Mouse (Mus musculus): Measurements from ENCODE around the gene Wnt10b. TPM values are rescaled to one million over a fixed set of nuclear protein-coding genes. Genes with fewer than 3 reads are reported as not detected.
"Not testable (repeated sequence)": the region's sequence is repeated elsewhere in the genome, so short reads cannot be mapped to it uniquely, and the experiment has no call there.

Gene Wnt10b
- under 1 TPM in 1 of 3 experiments, not detected in 2; 0.15 TPM for polyA plus RNA-seq (2017; shearing (Covaris generic))

GRCm38 (mm10) chr15:98777762-98778161 lies at the start of gene Wnt10b:
Wnt10b (minus strand) TSS chr15:98778150.
- peak; percentile 36 for ATAC-seq

DNA sequence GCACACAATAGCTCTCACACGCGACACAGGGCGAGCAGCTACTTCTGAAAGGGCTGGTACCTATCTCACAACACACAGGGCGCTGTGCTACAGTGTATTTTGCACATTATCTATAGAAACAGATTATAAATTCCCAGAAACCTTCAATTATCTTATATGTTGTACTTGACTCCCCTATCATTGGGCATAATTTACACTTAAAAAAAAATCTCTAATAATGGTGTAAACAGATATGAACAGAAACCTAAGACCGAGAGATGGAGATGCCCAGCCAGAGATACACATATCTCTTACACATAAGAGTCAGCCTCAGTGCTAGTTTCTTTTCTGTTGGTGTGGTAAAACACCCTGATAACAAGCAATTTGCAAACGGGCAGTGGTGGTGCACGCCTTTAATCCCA lies 49.7 kb upstream of the Wnt10b start:
- no peak for ATAC-seq

GRCm38 (mm10) chr15:98823434-98823833 lies 45.5 kb upstream of the Wnt10b start:
- ATAC-seq, result no peak

DNA sequence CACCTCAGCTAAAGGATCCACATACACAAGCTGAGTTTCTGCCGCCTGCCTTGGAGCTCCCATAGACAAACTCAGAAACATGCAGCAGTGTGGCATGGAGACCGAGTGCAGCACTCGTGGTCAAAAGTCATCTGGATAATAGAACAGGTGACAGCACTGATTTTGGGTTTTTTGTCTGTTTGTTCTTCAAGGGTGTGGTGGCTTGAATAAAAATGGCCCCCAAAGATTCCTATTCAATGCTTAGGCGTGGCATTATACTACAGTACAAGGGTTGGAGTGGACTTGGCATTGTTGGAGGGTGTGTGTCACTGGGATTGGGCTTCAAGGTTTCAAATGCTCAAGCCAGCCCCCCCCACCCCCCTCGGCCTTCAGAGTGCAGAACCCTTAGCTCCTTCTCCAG lies 44.2 kb upstream of the Wnt10b start:
- no peak for ATAC-seq

GRCm38 (mm10) chr15:98821403-98821802 lies 43.5 kb upstream of the Wnt10b start:
- ATAC-seq, result no peak

DNA sequence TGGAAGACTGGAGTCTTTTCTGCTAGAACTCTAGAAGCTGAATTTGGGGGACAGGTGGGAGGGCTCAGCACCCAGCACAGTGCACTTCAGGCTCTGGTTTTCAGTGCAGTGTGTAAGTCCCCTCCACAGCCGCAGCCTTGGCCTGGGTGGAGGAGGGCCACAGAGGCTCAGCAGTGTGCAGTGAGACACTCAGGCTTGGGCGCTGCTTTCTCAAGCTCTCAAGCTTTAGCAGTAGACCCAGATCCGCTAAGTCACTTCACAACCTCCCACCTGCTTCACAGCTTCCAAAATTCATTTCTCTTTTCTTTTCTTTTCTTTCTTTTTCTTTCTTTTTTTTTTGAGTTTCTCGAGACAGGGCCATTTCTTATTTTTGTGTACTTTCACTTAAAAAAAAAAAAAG lies 43.0 kb upstream of the Wnt10b start:
- no peak for ATAC-seq

GRCm38 (mm10) chr15:98818171-98818570 lies 40.2 kb upstream of the Wnt10b start:
- ATAC-seq, result no peak

- ATAC-seq, result no peak
Observed at GRCm38 (mm10) chr15:98812741-98813424, 34.9 kb upstream of the Wnt10b start.

DNA sequence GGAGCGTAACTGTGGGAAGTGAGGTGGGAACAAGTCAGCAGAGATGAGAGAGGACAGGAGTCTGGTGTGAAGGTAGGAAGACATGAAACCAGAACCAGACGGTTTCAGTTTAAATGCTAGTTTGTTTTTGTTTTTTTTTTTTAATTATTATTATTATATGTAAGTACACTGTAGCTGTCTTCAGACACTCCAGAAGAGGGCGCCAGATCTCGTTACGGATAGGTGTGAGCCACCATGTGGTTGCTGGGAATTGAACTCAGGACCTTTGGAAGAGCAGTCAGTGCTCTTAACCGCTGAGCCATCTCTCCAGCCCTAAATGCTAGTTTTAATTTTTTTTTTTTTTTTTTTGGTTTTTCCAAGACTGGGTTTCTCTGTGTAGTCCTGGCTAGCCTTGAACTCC lies 32.3 kb upstream of the Wnt10b start:
- not testable (repeated sequence) for ATAC-seq

GRCm38 (mm10) chr15:98809390-98809789 lies 31.4 kb upstream of the Wnt10b start, which contains the start of gene Ddn:
Ddn (minus strand) TSS chr15:98809490.
- no peak for ATAC-seq

DNA sequence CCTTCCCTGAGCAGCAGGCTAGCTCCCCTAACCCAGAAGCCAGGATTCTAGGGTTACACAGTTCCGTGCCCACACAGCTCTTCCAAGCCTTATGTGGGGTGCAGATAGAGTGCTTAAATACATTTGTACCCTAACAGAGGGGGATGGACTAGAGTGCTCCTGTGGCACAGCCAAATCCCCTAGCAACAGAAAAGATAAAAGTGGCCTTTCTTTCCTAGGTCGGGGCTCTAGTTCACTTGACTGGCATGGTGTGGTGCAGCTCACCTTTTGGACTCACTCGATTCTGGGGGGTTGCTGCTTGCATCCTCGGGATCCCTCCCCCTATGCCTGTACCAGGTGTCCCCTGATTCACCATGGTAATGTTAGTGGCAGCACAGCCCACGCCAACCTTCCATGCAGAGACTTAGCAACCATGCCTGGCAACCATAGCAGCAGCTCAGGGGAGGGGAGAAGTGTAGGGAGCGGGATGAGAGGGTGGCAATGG lies 30.7 kb upstream of the Wnt10b start:
- ATAC-seq, result no peak

- ATAC-seq, result peak; percentile 27
Observed at GRCm38 (mm10) chr15:98807895-98808650, 30.1 kb upstream of the Wnt10b start.

DNA sequence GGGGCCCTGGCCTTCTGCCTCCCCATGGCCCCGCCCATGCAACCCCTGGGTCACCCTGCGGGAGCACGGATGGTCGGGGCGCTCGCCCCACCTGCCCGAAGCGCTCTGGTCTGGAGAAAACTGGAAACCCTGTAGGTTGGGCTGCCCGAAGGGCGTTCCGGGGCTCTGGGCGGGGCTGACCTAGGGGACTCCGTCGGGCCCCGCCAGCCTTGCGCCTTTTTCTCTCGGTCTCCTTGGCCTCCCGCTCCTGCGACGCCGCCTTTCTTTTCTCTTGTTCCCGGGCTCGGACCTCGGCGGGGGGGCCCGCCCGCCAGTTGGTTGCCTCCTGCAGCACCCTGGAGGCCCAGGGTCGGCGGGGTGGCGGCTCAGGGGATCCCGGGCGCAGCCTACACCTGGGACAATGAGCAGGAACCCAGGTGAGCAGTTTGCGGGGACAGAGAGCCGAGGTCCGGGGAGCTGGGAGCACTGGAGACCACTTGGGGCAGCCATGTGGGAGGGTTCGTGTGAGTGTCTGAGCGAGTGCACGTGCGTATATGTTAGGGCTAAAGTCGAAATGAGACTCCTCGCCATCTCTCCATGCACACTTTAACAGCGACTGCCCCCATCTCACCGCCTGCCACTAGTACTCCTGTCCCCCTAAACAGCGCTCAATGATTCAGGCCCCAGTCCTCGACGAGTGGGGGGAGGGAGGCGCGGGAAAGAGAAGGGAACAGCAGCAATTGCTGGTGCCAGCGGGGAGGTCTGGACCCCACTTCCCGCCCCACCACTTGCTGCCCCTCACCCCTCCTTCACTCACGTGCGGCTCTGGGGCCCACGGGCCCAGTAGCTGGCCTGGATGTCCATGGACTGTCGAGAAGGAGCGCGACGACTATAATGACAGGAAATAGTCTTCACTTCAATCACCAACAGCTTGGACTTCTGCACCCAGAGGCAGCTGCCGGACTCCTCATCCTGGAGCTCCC lies 29.1 kb upstream of the Wnt10b start:
- no peak for ATAC-seq

DNA sequence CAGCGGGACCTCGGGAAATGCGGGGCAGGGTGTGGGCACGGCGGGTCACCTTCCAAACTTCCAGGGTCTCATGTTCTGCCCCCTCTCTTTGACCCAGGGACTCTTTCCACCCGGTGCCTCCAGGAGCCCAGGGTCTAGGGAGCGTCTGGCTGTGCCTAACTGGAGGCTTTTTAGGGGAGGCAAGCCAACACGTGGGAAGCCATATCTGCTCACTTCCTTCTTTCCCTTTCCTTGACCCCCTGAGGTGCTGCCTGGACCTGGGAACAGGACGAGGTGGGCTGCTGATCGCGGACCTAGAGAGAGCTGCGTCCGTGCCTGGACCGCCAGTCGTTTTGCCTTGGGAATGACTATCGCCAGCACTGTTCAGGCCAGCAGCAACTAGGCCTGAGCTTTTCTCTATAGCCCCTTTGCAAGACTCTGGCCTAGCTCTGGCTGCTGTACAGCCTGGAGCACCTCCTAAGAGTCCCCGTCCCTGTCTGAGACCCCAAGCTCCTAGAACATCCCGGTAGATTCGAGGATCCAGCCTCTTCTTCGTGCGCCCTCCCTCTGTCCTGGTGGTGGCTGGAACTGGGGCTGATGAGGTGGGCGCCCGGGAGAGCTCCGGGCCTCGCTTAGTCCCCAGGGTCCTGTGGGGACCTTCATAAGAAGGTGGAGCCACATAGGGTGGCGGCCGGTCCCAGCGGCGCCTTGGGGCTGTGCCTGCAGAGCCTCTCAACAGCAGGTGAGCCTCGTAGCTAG lies 28.3 kb upstream of the Wnt10b start:
- ATAC-seq, result no peak

DNA sequence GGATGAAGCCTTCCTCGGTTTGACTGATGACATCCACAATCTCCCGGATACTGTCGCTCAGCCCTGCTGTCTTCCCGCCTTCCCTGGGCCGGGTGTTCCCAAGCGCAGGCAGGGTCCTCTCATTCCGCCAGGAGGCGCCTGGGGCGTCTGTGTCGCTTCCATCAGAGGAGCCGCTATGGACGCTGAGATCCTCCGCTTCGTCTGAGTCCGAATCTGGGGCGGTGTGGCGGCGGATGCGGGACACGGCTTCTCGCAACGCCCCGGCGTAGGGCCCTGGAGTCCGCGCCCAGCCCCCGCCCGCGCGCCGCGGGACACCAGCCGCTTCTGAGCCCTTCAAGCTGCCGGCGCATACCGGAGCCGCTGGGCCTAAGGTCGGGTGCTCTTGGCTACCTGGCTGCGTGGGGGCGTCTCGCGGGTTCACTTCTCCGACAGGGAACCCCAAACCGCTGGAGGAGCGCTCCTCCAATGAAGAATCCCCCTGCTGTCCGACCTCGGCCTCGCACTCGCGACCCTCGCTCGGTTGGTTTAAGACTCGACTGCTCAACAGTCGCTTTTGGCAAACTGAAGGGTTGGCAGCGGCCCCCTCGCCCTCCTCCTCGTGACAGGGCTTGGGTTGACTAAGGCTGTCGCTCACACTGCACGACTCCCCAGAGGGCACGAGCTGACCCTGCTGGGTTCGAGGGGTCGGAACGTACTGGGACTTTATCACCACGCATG lies 27.5 kb upstream of the Wnt10b start:
- ATAC-seq, result no peak

DNA sequence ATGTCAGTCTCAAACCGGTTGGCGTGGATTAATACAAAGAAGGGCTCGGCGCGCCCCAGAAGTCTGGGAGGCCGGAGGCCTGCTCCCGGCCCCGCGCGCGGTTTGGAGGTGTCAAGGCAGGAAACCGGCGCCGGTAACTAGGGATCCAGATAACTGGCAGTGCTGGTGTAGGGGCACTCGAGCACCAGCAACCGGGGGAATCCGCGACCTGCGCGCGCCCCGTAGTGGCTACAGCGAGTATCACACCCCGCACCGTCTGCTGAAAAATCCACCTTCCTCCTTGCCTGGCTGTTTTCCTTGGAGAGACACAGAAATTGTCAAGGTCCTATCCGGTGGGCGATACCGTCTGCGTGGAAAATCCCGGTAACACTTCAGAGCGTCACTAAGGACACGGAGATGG lies 26.1 kb upstream of the Wnt10b start:
- ATAC-seq, result peak; percentile 67

DNA sequence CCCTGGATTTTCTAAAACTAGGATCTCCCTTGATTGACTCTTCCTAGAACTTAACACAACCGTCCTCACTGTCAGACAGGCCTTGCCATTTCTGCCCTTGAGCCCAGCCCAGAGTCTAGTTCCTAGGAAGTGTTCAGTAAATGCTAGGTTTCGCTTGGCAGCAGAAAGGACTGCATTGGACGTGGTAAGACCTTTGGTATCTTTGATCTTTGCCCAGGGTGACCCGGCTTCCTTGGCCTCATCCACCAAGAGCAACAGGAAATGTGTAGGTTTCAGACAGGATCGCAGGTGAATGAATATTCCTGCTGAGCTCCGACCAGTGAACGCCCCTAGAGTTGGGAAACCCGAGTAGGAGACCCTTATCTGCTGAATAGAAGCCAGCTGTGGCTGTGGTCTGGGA lies 25.0 kb upstream of the Wnt10b start:
- no peak for ATAC-seq

GRCm38 (mm10) chr15:98799396-98799795 lies 21.4 kb upstream of the Wnt10b start:
- ATAC-seq, result no peak

GRCm38 (mm10) chr15:98798903-98799302 lies 21.0 kb upstream of the Wnt10b start:
- ATAC-seq, result no peak

- ATAC-seq, result no peak
Observed at GRCm38 (mm10) chr15:98797835-98798492, 20.0 kb upstream of the Wnt10b start.
